Mouse (Mus musculus) urinary bladder, postnatal 4 days (tissue): ENCODE results near the gene Sltm.
"Not testable (repeated sequence)": the region's sequence is repeated elsewhere in the genome, so short reads cannot be mapped to it uniquely, and the experiment has no call there.

ENCODE experiments used
- DNase-seq, 2 experiments: peaks; one replicate each; pipeline ENCODE4 v3.0.0; 2021 to 2022; ENCODE audit warnings: low spot score in 2 of 2

Sltm gene

GRCm38 (mm10) chr9:70551524-70551923, 9.0 kb downstream of the Sltm start:
- DNase-seq = no peak

- DNase-seq = not testable (repeated sequence)
Observed at GRCm38 (mm10) chr9:70552233-70552632, 9.7 kb downstream of the Sltm start.

- no peak for DNase-seq
Observed at GRCm38 (mm10) chr9:70555431-70555830, 12.9 kb downstream of the Sltm start.

GRCm38 (mm10) chr9:70556796-70557195, 14.2 kb downstream of the Sltm start:
- no peak for DNase-seq

- no peak for DNase-seq
Observed at GRCm38 (mm10) chr9:70562825-70563224, 20.3 kb downstream of the Sltm start.

- DNase-seq = no peak
Observed at GRCm38 (mm10) chr9:70567651-70568050, 25.1 kb downstream of the Sltm start.

- no peak for DNase-seq
Observed at GRCm38 (mm10) chr9:70570351-70570750, 27.8 kb downstream of the Sltm start.

GRCm38 (mm10) chr9:70578123-70578522, 35.6 kb downstream of the Sltm start:
- DNase-seq = no peak

- DNase-seq = no peak
Observed at GRCm38 (mm10) chr9:70580956-70581355, 38.4 kb downstream of the Sltm start.

- no peak for DNase-seq
Observed at GRCm38 (mm10) chr9:70584641-70585040, 42.1 kb downstream of the Sltm start.

- no peak for DNase-seq
Observed at GRCm38 (mm10) chr9:70585172-70585571, 42.6 kb downstream of the Sltm start.

- DNase-seq = no peak
Observed at GRCm38 (mm10) chr9:70587171-70587570, 44.6 kb downstream of the Sltm start.

- no peak for DNase-seq
Observed at GRCm38 (mm10) chr9:70590775-70591174, 48.2 kb downstream of the Sltm start.

GRCm38 (mm10) chr9:70591486-70591885, 48.9 kb downstream of the Sltm start:
- DNase-seq = no peak

- DNase-seq = no peak
Observed at GRCm38 (mm10) chr9:70598271-70598670, 55.7 kb downstream of the Sltm start.

- DNase-seq = no peak
Observed at GRCm38 (mm10) chr9:70602186-70602845, 59.8 kb downstream of the Sltm start.

GRCm38 (mm10) chr9:70611026-70611673, 68.6 kb downstream of the Sltm start:
- no peak for DNase-seq

GRCm38 (mm10) chr9:70629711-70630110, 87.2 kb downstream of the Sltm start:
- no peak for DNase-seq

GRCm38 (mm10) chr9:70631665-70632064, 89.1 kb downstream of the Sltm start:
- no peak for DNase-seq

GRCm38 (mm10) chr9:70636748-70637147, 94.2 kb downstream of the Sltm start:
- no peak for DNase-seq
